In the genomic region with DNA sequence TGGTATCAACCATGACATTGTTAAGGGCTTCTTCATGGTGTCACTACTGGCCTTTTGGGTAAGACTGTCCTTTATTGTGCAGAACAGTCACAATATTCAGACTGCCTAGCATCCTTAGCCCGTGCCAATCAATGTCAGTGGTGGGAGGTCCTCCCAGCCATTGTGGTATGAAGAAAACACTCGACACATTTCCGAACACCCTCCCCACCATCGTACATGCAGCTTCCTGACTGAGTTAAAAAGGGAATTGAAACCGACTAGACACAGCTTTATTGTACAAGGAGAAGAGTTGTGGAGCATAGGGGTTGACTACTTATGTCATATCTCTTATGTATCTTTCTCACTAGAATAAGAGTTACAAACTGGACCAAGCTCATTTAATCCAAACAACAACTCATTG, we compare ENCODE assay signal across 33 mouse cellular contexts.
DNase-seq lines count a peak whose midpoint lies in the region; ATAC-seq lines count a peak whose summit lies in the region.
"Had no signal": no experiment of that assay in that cellular context is flagged by ENCODE, and none has a peak within 500 bp of the region (broad histone marks: within the 10 kb centered on the region; RNA-seq: fewer than 3 reads in every experiment).

No protein-coding gene starts in this region.

- H3K4me3 ChIP-seq in hindbrain, embryonic 10.5 days, result no peak overlapping the region
- H3K4me3 ChIP-seq: embryonic facial prominence, embryonic 12.5 days; forebrain, embryonic 10.5 days; forebrain, embryonic 15.5 days; gastrocnemius, adult 2 months; heart, embryonic 13.5 days; hindbrain, embryonic 12.5 days; layer of hippocampus, adult 2 months; left cerebral cortex, adult 2 months; limb, embryonic 12.5 days; liver, embryonic 15.5 days had no signal

- peak; percentile 83 for ATAC-seq in common myeloid progenitor, adult 5-6 weeks (replicated peaks; ENCODE audit: low read depth, poor library complexity, severe bottlenecking)
- peak; percentile 70 for ATAC-seq in megakaryocyte progenitor cell, adult 5-6 weeks (replicated peaks; ENCODE audit: poor library complexity)
- ATAC-seq: forebrain, embryonic 15.5 days; intestine, embryonic 16.5 days had no signal

- DNase-seq in spleen, adult 12 weeks (ENCODE audit: low spot score), result peak; percentile 12
- no peak for DNase-seq in spleen, postnatal 4 days (ENCODE audit: low spot score in 2 of 2)
- DNase-seq in splenic B cell, adult 2 months (ENCODE audit: low read depth, low spot score), result peak; percentile 86
- no peak for DNase-seq in gastrocnemius, adult 18-20 months (ENCODE audit: low spot score)
- DNase-seq in testis, postnatal 14 days (ENCODE audit: low spot score), result no peak
- DNase-seq in hindbrain, embryonic 10.5 days (ENCODE audit: low spot score), result no peak
- DNase-seq: adrenal gland, adult 8-10 months; cerebellum, adult 11 months; cerebellum, adult 9-10 months; cerebellum, postnatal 36 days; embryo, embryonic 11 days; gastrocnemius, adult 2 months; gastrocnemius, postnatal 36 days; heart, postnatal 10 days; kidney, adult 9 months; kidney, postnatal 10 days; lung, embryonic 14.5 days; lung, postnatal 14 days; midbrain, embryonic 14.5 days; right cerebral cortex, adult 18-20 months had no signal

- H3K9me3 ChIP-seq in hindbrain, embryonic 10.5 days, result no peaks in the 10 kb centered on the region
- H3K9me3 ChIP-seq: embryonic facial prominence, embryonic 12.5 days; forebrain, embryonic 10.5 days; forebrain, embryonic 15.5 days; G1E; heart, embryonic 13.5 days; hindbrain, embryonic 12.5 days; limb, embryonic 12.5 days; liver, embryonic 15.5 days had no signal

- 68% methylated on average over 5 of the region's 5 CpGs for WGBS in hindbrain, embryonic 10.5 days

- H3K27ac ChIP-seq in hindbrain, embryonic 10.5 days, result no peak overlapping the region
- H3K27ac ChIP-seq: embryonic facial prominence, embryonic 12.5 days; forebrain, embryonic 10.5 days; forebrain, embryonic 15.5 days; gastrocnemius, adult 2 months; heart, embryonic 13.5 days; hindbrain, embryonic 12.5 days; layer of hippocampus, adult 2 months; left cerebral cortex, adult 2 months; limb, embryonic 12.5 days; liver, embryonic 15.5 days had no signal

- H3K27me3 ChIP-seq in splenic B cell, adult 2 months (ENCODE audit: control insufficient read depth, insufficient read depth, low read length, poor library complexity, severe bottlenecking), result no peaks in the 10 kb centered on the region
- H3K27me3 ChIP-seq in hindbrain, embryonic 10.5 days (ENCODE audit: insufficient read depth, poor library complexity, severe bottlenecking), result no peaks in the 10 kb centered on the region
- H3K27me3 ChIP-seq: embryonic facial prominence, embryonic 12.5 days; forebrain, embryonic 15.5 days; heart, embryonic 13.5 days; hindbrain, embryonic 12.5 days; limb, embryonic 12.5 days; liver, embryonic 15.5 days had no signal

- H3K36me3 ChIP-seq in splenic B cell, adult 2 months (ENCODE audit: control insufficient read depth, insufficient read depth, low read length, poor library complexity, severe bottlenecking), result no peaks in the 10 kb centered on the region
- H3K36me3 ChIP-seq in hindbrain, embryonic 10.5 days, result no peaks in the 10 kb centered on the region
- H3K36me3 ChIP-seq: embryonic facial prominence, embryonic 12.5 days; forebrain, embryonic 10.5 days; forebrain, embryonic 15.5 days; G1E; heart, embryonic 13.5 days; hindbrain, embryonic 12.5 days; limb, embryonic 12.5 days; liver, embryonic 15.5 days had no signal

- no peaks in the 10 kb centered on the region for H3K4me1 ChIP-seq in hindbrain, embryonic 10.5 days (replicated peaks)
- H3K4me1 ChIP-seq: embryonic facial prominence, embryonic 12.5 days; forebrain, embryonic 15.5 days; heart, embryonic 13.5 days; hindbrain, embryonic 12.5 days; limb, embryonic 12.5 days; liver, embryonic 15.5 days had no signal

Comparison
In these comparisons a context has a peak if more than half of its experiments do, and no peak if none do; other contexts are left out.
1. DNase-seq: peak in spleen, adult 12 weeks (single experiment) and splenic B cell, adult 2 months (single experiment); none in spleen, postnatal 4 days (0 of 2), gastrocnemius, adult 18-20 months (single experiment), testis, postnatal 14 days (single experiment) and hindbrain, embryonic 10.5 days (single experiment).